Mouse (Mus musculus) stomach, postnatal 0 days (tissue): ENCODE measurements around the gene Ppard. TPM values are rescaled to one million over a fixed set of nuclear protein-coding genes. Genes with fewer than 3 reads are reported as not detected.

Source experiments
- ATAC-seq: fragments of 200-750 bp; cut with Nextera tagmentation; 2 replicates; pipeline ENCODE4 v1.8.0; 2017; ENCODE audit not compliant: low FRiP score, low TSS enrichment
- DNase-seq: peaks from one replicate; pipeline ENCODE4 v3.0.0-alpha.2; 2016; ENCODE audit warnings: low spot score
- H3K27ac ChIP-seq: fragments of 300-500 bp; sonication (generic); replicated peaks from 2 replicates; pipeline ENCODE4 v1.5.1; 2014; ENCODE audit warnings: mild to moderate bottlenecking, control low read depth
- H3K27me3 ChIP-seq: fragments of 300-500 bp; sonication (generic); 2 replicates; pipeline ENCODE4 v1.6.1; 2014; ENCODE audit warnings: low read length; ENCODE audit not compliant: control insufficient read depth, insufficient read depth
- H3K36me3 ChIP-seq: fragments of 300-500 bp; sonication (generic); 2 replicates; pipeline ENCODE4 v1.6.1; 2014; ENCODE audit warnings: low read length, mixed read lengths; ENCODE audit not compliant: control insufficient read depth, insufficient read depth
- H3K4me1 ChIP-seq: fragments of 300-500 bp; sonication (generic); replicated peaks from 2 replicates; pipeline ENCODE4 v1.6.1; 2014; ENCODE audit warnings: antibody characterized with exemption; ENCODE audit not compliant: control insufficient read depth, insufficient read depth
- H3K4me2 ChIP-seq: fragments of 300-500 bp; sonication (generic); replicated peaks from 2 replicates; pipeline ENCODE4 v1.6.1; 2014; ENCODE audit warnings: low read depth, mild to moderate bottlenecking, control low read depth, moderate library complexity
- H3K4me3 ChIP-seq: fragments of 300-500 bp; sonication (generic); 2 replicates; pipeline ENCODE4 v1.5.1; 2014; ENCODE audit warnings: low read depth, low read length, control low read depth
- H3K9ac ChIP-seq: fragments of 300-500 bp; sonication (generic); 2 replicates; pipeline ENCODE4 v1.6.1; 2014; ENCODE audit warnings: mild to moderate bottlenecking, low read length, control low read depth, mixed read lengths
- H3K9me3 ChIP-seq: fragments of 300-500 bp; sonication (generic); 2 replicates; pipeline ENCODE4 v1.6.1; 2016; ENCODE audit warnings: low read length; ENCODE audit not compliant: control insufficient read depth
- CTCF ChIP-seq: IDR thresholded peaks from 2 replicates; pipeline ENCODE4 v1.5.1; 2016; ENCODE audit warnings: antibody characterized with exemption, low read depth, mild to moderate bottlenecking, moderate library complexity
- EP300 ChIP-seq: optimal IDR thresholded peaks from 2 replicates; pipeline ENCODE3; 2016; ENCODE audit warnings: antibody characterized with exemption
- WGBS: fragments of 180-500 bp; shearing (Covaris S2); extraction: QIAGEN DNeasy Blood & Tissue Kit; methylation state at CpG from one replicate; pipeline ENCODE4 v1.1.7; 2014; 5-methylcytosine and 5-hydroxymethylcytosine counted together
- polyA plus RNA-seq: library from polyadenylated mRNA; unstranded; fragments of >200 nt; fragmentation: Nextera tagmentation; extraction: Ambion mirVana; gene quantifications from 2 replicates; pipeline ENCODE4 v1.2.1, GENCODE M21; 2015

Ppard gene
- polyA plus RNA-seq, 1 experiment from 2014 or later: 3.4 TPM

DNA sequence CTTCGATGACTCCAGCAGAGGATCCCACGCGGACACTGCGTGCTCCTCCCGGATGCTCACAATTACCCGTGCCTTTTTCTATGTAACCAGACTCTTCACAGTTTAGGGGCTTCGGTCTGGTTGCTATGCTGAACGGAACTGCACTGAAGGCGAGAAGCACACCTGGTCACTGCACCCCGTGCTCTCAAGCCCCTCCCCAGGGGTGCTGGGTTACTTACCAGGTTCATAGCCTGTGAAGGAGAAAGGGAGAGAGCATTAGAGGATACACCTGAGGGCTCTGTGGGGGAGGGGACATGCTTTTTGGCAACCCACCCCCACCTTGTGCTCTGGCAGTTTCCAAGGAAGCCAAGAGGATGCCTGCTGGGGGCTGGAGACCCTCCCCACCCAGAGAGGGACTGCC lies 102.8 kb downstream of the Ppard start:
- H3K4me3 ChIP-seq: no peak overlapping the region
- no peak overlapping the region for H3K27ac ChIP-seq
- TF ChIP-seq EP300: no peak
- TF ChIP-seq CTCF: no peak
- DNase-seq (no peak), ATAC-seq (no peak)
- H3K4me2 ChIP-seq: no peak overlapping the region
- H3K27me3 ChIP-seq: no peaks in the 10 kb centered on the region
- peaks cover 28% of the 10 kb centered on the region for H3K36me3 ChIP-seq
- no peak overlapping the region for H3K9ac ChIP-seq
- H3K9me3 ChIP-seq: no peaks in the 10 kb centered on the region
- H3K4me1 ChIP-seq: peaks cover under 1% of the 10 kb centered on the region; the same call in 1 of the 2 replicates
- WGBS: 71% methylated on average over 10 of the region's 10 CpGs

DNA sequence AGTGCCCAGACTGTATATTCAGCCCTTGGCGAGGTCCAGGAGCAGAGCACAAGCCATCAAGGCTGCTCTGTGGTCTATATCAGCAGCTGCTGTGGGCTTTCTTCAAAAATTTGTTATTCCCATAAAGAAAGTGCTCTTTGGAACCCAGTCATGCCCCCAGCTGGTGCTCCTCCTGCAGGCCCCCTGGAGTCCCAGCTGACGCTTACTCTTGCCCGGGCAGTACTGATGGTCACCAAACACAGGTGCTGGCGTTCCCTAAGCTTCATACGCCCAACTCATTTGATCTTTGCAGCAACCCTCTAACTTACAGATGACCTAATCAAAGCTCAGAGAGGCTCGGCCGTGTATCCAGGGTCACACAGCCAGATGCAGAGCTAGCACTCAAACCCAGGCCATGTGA lies 105.0 kb downstream of the Ppard start:
- Histone ChIP-seq H3K4me2 (no peak overlapping the region), H3K4me3 (no peak overlapping the region), H3K4me1 (peaks cover 11% of the 10 kb centered on the region; the same call in 1 of the 2 replicates), H3K27ac (no peak overlapping the region), H3K36me3 (peaks cover 18% of the 10 kb centered on the region), H3K27me3 (no peaks in the 10 kb centered on the region), H3K9me3 (no peaks in the 10 kb centered on the region), H3K9ac (no peak overlapping the region)
- no peak for DNase-seq
- 88% methylated on average over 7 of the region's 7 CpGs for WGBS
- TF ChIP-seq EP300: no peak
- no peak for TF ChIP-seq CTCF
- no peak for ATAC-seq

DNA sequence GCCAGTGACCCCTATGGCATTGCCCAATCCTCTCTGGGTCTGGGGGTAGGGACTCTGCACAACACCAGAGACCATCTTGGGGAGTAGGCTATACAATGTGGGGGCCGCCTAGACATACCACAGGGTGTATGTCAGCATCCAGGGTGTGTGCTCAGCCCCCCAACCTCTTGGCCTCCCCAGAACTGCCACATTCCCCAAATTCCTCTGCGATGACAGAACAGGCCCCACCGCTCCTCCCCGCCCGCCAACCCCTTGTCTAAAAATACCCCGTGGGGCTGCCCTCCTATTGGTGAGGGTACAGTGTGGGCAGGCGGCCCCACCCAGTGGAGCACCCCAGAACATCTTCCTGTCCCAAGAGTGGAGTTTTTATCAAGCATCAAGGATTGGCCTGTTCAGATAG lies 108.1 kb downstream of the Ppard start:
- WGBS: 45% methylated on average over 7 of the region's 7 CpGs
- peak; percentile 7; the same call in 1 of the 2 replicates for ATAC-seq
- no peak for DNase-seq
- Histone ChIP-seq H3K4me1 (peaks cover 33% of the 10 kb centered on the region), H3K9ac (peak overlapping the region; percentile 55), H3K4me3 (no peak overlapping the region), H3K27me3 (no peaks in the 10 kb centered on the region), H3K36me3 (peaks cover 11% of the 10 kb centered on the region; the same call in 1 of the 2 replicates), H3K4me2 (peak overlapping the region; percentile 51), H3K27ac (peak overlapping the region; percentile 86), H3K9me3 (no peaks in the 10 kb centered on the region)
- TF ChIP-seq EP300: no peak
- no peak for TF ChIP-seq CTCF

DNA sequence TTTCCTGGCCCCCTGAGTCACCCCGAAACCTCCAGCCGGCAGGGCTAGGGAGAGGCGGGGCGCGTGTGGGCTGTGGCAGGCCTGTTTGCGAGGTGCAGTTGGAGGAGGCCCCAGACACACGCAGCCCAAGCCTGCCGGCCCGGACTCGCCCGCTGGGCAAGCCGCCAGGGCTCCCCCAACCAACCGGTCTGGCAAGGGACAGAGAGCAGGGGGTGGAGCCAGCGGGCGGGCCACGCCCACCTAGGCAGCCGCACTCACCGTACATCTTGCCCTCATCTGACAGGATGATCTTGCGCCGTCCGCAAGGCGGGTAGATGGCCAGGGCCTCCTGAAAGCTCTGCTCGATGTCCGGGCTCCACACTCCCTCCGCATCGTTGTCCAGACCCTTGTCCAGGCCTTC lies 108.6 kb downstream of the Ppard start:
- Histone ChIP-seq H3K4me3 (no peak overlapping the region; the same call in 1 of the 2 replicates), H3K4me2 (peak overlapping the region; percentile 51), H3K9me3 (no peaks in the 10 kb centered on the region), H3K9ac (peak overlapping the region; percentile 60), H3K4me1 (peaks cover 39% of the 10 kb centered on the region), H3K36me3 (peaks cover 11% of the 10 kb centered on the region; the same call in 1 of the 2 replicates), H3K27me3 (no peaks in the 10 kb centered on the region), H3K27ac (peak overlapping the region; percentile 91)
- ATAC-seq: peak; percentile 94
- WGBS: 1% methylated on average over 26 of the region's 26 CpGs
- TF ChIP-seq EP300 (peak; percentile 93), CTCF (no peak)
- peak; percentile 99 for DNase-seq

DNA sequence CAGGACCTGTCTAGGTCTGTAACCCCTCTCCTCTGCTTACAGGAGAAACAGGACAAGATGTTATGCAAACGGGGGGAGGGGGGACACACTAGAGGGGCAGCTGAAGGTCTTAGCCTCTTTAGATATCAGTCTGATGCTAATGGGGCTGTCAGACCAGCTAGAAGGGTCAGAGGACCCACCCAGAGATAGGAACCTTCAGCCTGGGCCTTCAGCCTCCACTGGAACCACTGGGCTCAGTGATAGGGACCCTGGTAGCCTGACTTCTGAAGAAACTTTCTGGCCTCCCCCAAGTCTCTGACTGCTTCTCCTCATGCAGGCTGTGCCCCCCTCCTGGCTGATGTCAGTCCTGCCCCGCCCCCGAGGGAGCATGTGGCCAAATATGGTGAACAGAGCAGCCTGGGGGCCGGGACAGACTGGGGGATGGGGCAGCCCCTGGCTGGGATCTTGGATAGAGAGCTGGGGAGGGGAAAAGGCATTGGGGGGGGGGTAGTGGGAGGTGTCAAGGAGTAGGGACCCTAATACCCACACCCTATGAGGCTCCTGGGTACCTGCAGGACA lies 111.6 kb downstream of the Ppard start:
- Histone ChIP-seq H3K4me1 (peaks cover 45% of the 10 kb centered on the region), H3K36me3 (0 out of 2 replicates have a peak, but pooled peaks cover 4% of the 10 kb centered on the region), H3K9ac (peak overlapping the region; percentile 47), H3K27me3 (no peaks in the 10 kb centered on the region), H3K4me3 (no peak overlapping the region), H3K4me2 (peak overlapping the region; percentile 21; the same call in 1 of the 2 replicates), H3K9me3 (no peaks in the 10 kb centered on the region), H3K27ac (peak overlapping the region; percentile 96)
- peak; percentile 59 for DNase-seq
- 27% methylated on average over 4 of the region's 4 CpGs for WGBS
- TF ChIP-seq CTCF (no peak), EP300 (no peak)
- ATAC-seq: no peak; the same call in 1 of the 2 replicates

DNA sequence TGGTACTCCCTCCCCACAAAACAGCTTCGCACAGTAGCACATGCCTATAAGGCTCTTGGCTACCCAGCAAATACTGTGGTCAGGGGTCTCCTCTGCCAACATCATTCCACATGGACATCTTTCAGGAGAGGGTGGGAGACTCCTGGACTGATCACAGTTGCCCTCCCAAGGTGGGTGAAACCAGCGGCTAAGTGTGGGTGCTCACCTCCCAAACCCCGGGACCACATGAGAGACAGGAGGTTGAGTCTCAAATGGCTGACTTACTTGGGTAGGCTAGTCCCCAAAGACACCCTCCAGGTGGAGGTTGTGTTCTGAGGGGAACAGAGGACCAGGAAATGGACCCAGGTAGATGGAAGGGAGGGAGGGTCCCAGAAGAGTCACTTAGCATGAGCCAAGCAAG lies 112.2 kb downstream of the Ppard start:
- Histone ChIP-seq H3K27me3 (no peaks in the 10 kb centered on the region), H3K4me2 (peak overlapping the region; percentile 53), H3K36me3 (0 out of 2 replicates have a peak, but pooled peaks cover 4% of the 10 kb centered on the region), H3K9ac (peak overlapping the region; percentile 59; the same call in 1 of the 2 replicates), H3K9me3 (no peaks in the 10 kb centered on the region), H3K4me3 (0 out of 2 replicates have a peak overlapping the region, but pooled peaks have one; percentile 25), H3K4me1 (peaks cover 45% of the 10 kb centered on the region), H3K27ac (peak overlapping the region; percentile 96)
- TF ChIP-seq CTCF (no peak), EP300 (no peak)
- 44% methylated on average over 3 of the region's 3 CpGs for WGBS
- no peak for ATAC-seq
- DNase-seq: no peak
